Mouse (Mus musculus) neural tube, embryonic 11.5 days (tissue): ENCODE data around the gene Hbb-bt. TPM values are rescaled to one million over a fixed set of nuclear protein-coding genes. Genes with fewer than 3 reads are reported as not detected.
"Not testable (repeated sequence)": the region's sequence is repeated elsewhere in the genome, so short reads cannot be mapped to it uniquely, and the experiment has no call there.

ENCODE experiments used
- ATAC-seq: fragments of 200-750 bp; cut with Nextera tagmentation; 2 replicates; pipeline ENCODE4 v1.8.0; 2017; ENCODE audit warnings: moderate number of reproducible peaks, mild to moderate bottlenecking, moderate TSS enrichment, moderate library complexity; ENCODE audit not compliant: insufficient read depth, low FRiP score, low TSS enrichment
- DNase-seq: peaks from one replicate; pipeline ENCODE4 v3.0.0-alpha.2; 2015; ENCODE audit warnings: low spot score
- H3K27ac ChIP-seq: fragments of 300-500 bp; sonication (generic); 2 replicates; pipeline ENCODE4 v1.5.1; 2014; ENCODE audit warnings: low read depth, mild to moderate bottlenecking, low read length
- H3K27me3 ChIP-seq: fragments of 300-500 bp; sonication (generic); 2 replicates; pipeline ENCODE4 v1.6.1; 2014; ENCODE audit warnings: mild to moderate bottlenecking, low read length, mixed read lengths; ENCODE audit not compliant: control insufficient read depth, insufficient read depth
- H3K36me3 ChIP-seq: fragments of 300-500 bp; sonication (generic); 2 replicates; pipeline ENCODE4 v1.6.1; 2014; ENCODE audit warnings: mild to moderate bottlenecking, low read length, moderate library complexity, mixed read lengths; ENCODE audit not compliant: control insufficient read depth, insufficient read depth
- H3K4me1 ChIP-seq: fragments of 300-500 bp; sonication (generic); 2 replicates; pipeline ENCODE4 v1.6.1; 2014; ENCODE audit warnings: low read length, mixed read lengths; ENCODE audit not compliant: control insufficient read depth, insufficient read depth
- H3K4me2 ChIP-seq: fragments of 300-500 bp; sonication (generic); 2 replicates; pipeline ENCODE4 v1.6.1; 2014; ENCODE audit warnings: low read depth, mild to moderate bottlenecking, moderate library complexity
- H3K4me3 ChIP-seq: fragments of 300-500 bp; sonication (generic); 2 replicates; pipeline ENCODE4 v1.5.1; 2014; ENCODE audit warnings: low read depth, low read length
- H3K9ac ChIP-seq: fragments of 300-500 bp; sonication (generic); 2 replicates; pipeline ENCODE4 v1.6.1; 2014; ENCODE audit warnings: mild to moderate bottlenecking, low read length
- H3K9me3 ChIP-seq: fragments of 300-500 bp; sonication (generic); 2 replicates; pipeline ENCODE4 v1.6.1; 2016; ENCODE audit warnings: low read length; ENCODE audit not compliant: control insufficient read depth
- WGBS: fragments of 180-500 bp; shearing (Covaris S2); extraction: QIAGEN DNeasy Blood & Tissue Kit; methylation state at CpG from one replicate; pipeline ENCODE4 v1.1.7; 2014; 5-methylcytosine and 5-hydroxymethylcytosine counted together
- polyA plus RNA-seq: library from polyadenylated mRNA; unstranded; fragments of >200 nt; fragmentation: Nextera tagmentation; extraction: Ambion mirVana; gene quantifications from 2 replicates; pipeline ENCODE4 v1.2.1, GENCODE M21; 2014

Hbb-bt gene
- polyA plus RNA-seq, 1 experiment from 2014 or later: 601 TPM

DNA sequence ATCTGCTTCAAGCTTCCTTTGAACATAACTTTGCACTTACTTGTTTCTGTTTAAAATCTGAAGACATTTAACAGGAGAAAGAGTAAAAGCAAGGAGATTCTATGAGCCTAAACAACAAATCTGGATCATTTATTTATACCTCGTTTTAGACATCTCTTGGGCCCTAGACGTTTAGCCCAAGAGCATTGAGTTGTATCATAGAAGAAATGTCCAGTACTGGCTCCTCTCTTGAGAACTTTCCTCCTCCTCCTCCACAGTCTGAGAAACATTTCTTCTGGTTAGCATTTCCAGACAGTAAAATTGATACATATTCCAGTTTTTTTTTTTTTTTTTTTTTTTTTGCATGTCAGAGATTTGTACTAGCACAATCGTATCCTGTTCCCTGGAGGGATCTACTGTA lies 22.1 kb downstream of the Hbb-bt start, which contains the start of gene Olfr67:
Olfr67 (minus strand) TSS at position 101 of the 400 bp plus-strand sequence.
- Histone ChIP-seq H3K36me3 (no peaks in the 10 kb centered on the region), H3K4me3 (no peak within 1 kb of the TSS), H3K4me2 (no peak within 1 kb of the TSS), H3K27me3 (no peaks in the 10 kb centered on the region), H3K27ac (no peak within 1 kb of the TSS), H3K4me1 (no peaks in the 10 kb centered on the region), H3K9ac (no peak within 1 kb of the TSS), H3K9me3 (no peaks in the 10 kb centered on the region)
- ATAC-seq (no peak), DNase-seq (no peak)
- WGBS: 83% methylated on average over 3 of the region's 3 CpGs

DNA sequence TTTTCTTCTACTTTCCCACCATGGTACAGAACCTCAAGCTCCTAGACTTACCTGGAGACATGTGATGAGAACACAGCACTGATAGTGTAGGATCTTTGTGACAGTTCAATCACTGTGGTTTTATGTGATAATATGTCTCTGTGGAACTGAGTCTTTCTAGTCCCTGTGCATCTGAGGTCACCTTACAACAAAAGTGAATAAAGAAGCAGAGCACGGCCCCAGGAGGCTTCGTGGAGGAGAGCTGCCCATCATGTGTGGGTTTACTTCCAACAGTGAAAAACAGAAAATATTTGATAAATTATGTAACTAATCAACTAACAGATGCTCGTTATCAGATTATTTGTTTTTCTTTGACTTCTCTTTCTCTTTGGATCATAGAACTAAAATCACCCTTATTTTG lies 34.2 kb downstream of the Hbb-bt start, which contains the start of gene Olfr68:
Olfr68 (minus strand) TSS at position 101 of the 400 bp plus-strand sequence.
- no peaks in the 10 kb centered on the region for H3K36me3 ChIP-seq
- H3K27ac ChIP-seq: no peak within 1 kb of the TSS
- H3K9ac ChIP-seq: no peak within 1 kb of the TSS
- H3K27me3 ChIP-seq: no peaks in the 10 kb centered on the region
- H3K4me3 ChIP-seq: no peak within 1 kb of the TSS
- H3K4me2 ChIP-seq: no peak within 1 kb of the TSS
- no peaks in the 10 kb centered on the region for H3K4me1 ChIP-seq
- no peak for DNase-seq
- no peaks in the 10 kb centered on the region for H3K9me3 ChIP-seq
- 76% methylated on average over 3 of the region's 3 CpGs for WGBS
- no peak for ATAC-seq

DNA sequence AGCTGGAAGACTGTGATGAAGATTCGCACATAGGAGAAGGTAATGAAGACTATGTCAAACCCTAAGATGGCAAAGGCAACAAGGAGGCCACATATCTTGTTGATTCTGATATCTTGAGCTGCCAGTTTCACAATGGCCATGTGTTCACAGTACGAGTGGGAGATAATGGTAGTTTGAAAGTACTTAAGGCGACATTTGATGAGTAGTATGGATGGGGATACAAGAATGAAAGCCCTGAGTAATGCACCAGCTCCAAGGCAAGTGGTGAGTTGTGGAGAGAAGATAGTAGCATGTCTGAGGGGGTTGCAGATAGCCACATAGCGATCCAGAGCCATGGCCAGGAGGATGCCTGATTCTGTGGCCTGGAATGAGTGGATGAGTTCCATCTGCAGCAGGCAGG lies 36.1 kb downstream of the Hbb-bt start:
- not testable (repeated sequence) for H3K4me1 ChIP-seq, H3K27ac ChIP-seq, DNase-seq, H3K9me3 ChIP-seq, H3K9ac ChIP-seq, H3K27me3 ChIP-seq, H3K4me3 ChIP-seq, ATAC-seq, H3K36me3 ChIP-seq, H3K4me2 ChIP-seq
- WGBS: 91% methylated on average over 2 of the region's 4 CpGs

DNA sequence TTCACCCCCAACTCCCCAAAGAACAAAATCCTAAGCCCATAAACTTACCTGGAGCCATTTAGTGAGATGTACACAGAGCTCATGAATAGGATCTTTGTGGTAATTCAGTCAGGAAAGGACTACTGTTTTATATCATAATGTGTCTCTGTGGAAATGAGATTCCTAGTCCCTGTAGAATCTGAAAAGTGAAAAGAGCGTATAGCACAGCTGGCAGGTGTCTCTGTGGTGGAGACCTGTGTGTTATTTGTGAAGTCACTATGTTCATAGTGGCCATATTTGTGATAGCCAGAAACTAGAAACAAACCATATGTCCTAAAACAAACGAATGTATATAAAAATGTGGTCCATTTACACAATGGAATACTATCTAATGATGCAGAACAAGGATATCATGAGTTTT lies 42.3 kb downstream of the Hbb-bt start, which contains the start of gene Olfr69:
Olfr69 (minus strand) TSS at position 101 of the 400 bp plus-strand sequence.
- 81% methylated on average over 2 of the region's 2 CpGs for WGBS
- Histone ChIP-seq H3K9me3 (no peaks in the 10 kb centered on the region), H3K4me1 (no peaks in the 10 kb centered on the region), H3K27ac (no peak within 1 kb of the TSS), H3K36me3 (no peaks in the 10 kb centered on the region), H3K4me3 (no peak within 1 kb of the TSS), H3K27me3 (no peaks in the 10 kb centered on the region), H3K4me2 (no peak within 1 kb of the TSS), H3K9ac (no peak within 1 kb of the TSS)
- DNase-seq (no peak), ATAC-seq (no peak)

DNA sequence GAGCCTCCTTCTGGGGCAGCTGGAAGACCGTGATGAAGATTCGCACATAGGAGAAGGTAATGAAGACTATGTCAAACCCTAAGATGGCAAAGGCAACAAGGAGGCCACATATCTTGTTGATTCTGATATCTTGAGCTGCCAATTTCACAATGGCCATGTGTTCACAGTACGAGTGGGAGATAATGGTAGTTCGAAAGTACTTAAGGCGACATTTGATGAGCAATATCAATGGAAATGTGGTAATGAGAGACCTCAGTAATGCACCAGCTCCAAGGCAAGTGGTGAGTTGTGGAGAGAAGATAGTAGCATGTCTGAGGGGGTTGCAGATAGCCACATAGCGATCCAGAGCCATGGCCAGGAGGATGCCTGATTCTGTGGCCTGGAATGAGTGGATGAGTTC lies 46.1 kb downstream of the Hbb-bt start:
- 91% methylated on average over 6 of the region's 6 CpGs for WGBS
- not testable (repeated sequence) for H3K27me3 ChIP-seq, H3K36me3 ChIP-seq, H3K4me3 ChIP-seq, H3K9ac ChIP-seq, H3K4me2 ChIP-seq, ATAC-seq, H3K27ac ChIP-seq, DNase-seq, H3K9me3 ChIP-seq, H3K4me1 ChIP-seq

Other genes starting within 250 kb of the Hbb-bt start
- gene Olfr616, start 244.9 kb downstream of the Hbb-bt start, polyA plus RNA-seq: not detected in 2 replicates
- gene Olfr617, start 240.9 kb downstream of the Hbb-bt start, polyA plus RNA-seq: not detected in 2 replicates
- not detected in 2 replicates for gene Olfr618, start 223.9 kb downstream of the Hbb-bt start, polyA plus RNA-seq
- gene Olfr619, start 213.4 kb downstream of the Hbb-bt start, polyA plus RNA-seq: not detected in 2 replicates
- gene Olfr620, start 201.5 kb downstream of the Hbb-bt start, polyA plus RNA-seq: not detected in 2 replicates
- not detected in 2 replicates for gene Olfr622, start 171.3 kb downstream of the Hbb-bt start, polyA plus RNA-seq
- gene Olfr623, start 150.3 kb downstream of the Hbb-bt start, polyA plus RNA-seq: not detected in 2 replicates
- gene Olfr624, start 142.8 kb downstream of the Hbb-bt start, polyA plus RNA-seq: 0.04 TPM in 2 replicates
- not detected in 2 replicates for gene Olfr625-ps1, start 131.3 kb downstream of the Hbb-bt start, polyA plus RNA-seq
- gene Olfr243, start 99.3 kb downstream of the Hbb-bt start, polyA plus RNA-seq: not detected in 2 replicates
- not detected in 2 replicates for gene Olfr628, start 83.6 kb downstream of the Hbb-bt start, polyA plus RNA-seq
- not detected in 2 replicates for gene Olfr629, start 69.1 kb downstream of the Hbb-bt start, polyA plus RNA-seq
- gene Olfr630, start 56.7 kb downstream of the Hbb-bt start, polyA plus RNA-seq: not detected in 2 replicates
- gene Olfr69, start 42.4 kb downstream of the Hbb-bt start, polyA plus RNA-seq: not detected in 2 replicates
- gene Olfr68, start 34.3 kb downstream of the Hbb-bt start, polyA plus RNA-seq: not detected in 2 replicates
- not detected in 2 replicates for gene Olfr67, start 22.2 kb downstream of the Hbb-bt start, polyA plus RNA-seq
- gene Hbb-bs, start 14.1 kb upstream of the Hbb-bt start, polyA plus RNA-seq: 191 and 252 TPM in 2 replicates
- gene Hbb-bh2, start 26.5 kb upstream of the Hbb-bt start, polyA plus RNA-seq: not detected in 2 replicates
- 2,034 and 2,085 TPM in 2 replicates for gene Hbb-bh1, start 29.2 kb upstream of the Hbb-bt start, polyA plus RNA-seq
- 8,929 and 9,080 TPM in 2 replicates for gene Hbb-y, start 39.2 kb upstream of the Hbb-bt start, polyA plus RNA-seq
- gene Olfr66, start 72.3 kb upstream of the Hbb-bt start, polyA plus RNA-seq: not detected in 2 replicates
- not detected in 2 replicates for gene Olfr64, start 80.5 kb upstream of the Hbb-bt start, polyA plus RNA-seq
- not detected in 2 replicates for gene Olfr65, start 89.5 kb upstream of the Hbb-bt start, polyA plus RNA-seq
- not detected in 2 replicates for gene Olfr631, start 114.8 kb upstream of the Hbb-bt start, polyA plus RNA-seq
- gene Olfr632, start 120.4 kb upstream of the Hbb-bt start, polyA plus RNA-seq: not detected in 2 replicates
- not detected in 2 replicates for gene Olfr633, start 130.4 kb upstream of the Hbb-bt start, polyA plus RNA-seq
- gene Olfr635, start 157.2 kb upstream of the Hbb-bt start, polyA plus RNA-seq: not detected in 2 replicates
- gene Olfr638, start 184.8 kb upstream of the Hbb-bt start, polyA plus RNA-seq: not detected in 2 replicates
- not detected in 2 replicates for gene Olfr639, start 203.3 kb upstream of the Hbb-bt start, polyA plus RNA-seq
- not detected in 2 replicates for gene Olfr640, start 211.6 kb upstream of the Hbb-bt start, polyA plus RNA-seq
- not detected in 2 replicates for gene Olfr641, start 221.4 kb upstream of the Hbb-bt start, polyA plus RNA-seq
- not detected in 2 replicates for gene Olfr642, start 238.7 kb upstream of the Hbb-bt start, polyA plus RNA-seq
- not detected in 2 replicates for gene 4930516K23Rik, start 247.4 kb upstream of the Hbb-bt start, polyA plus RNA-seq